Mouse (Mus musculus): ENCODE results near the gene Plcb4.
"Not testable (repeated sequence)": the region's sequence is repeated elsewhere in the genome, so short reads cannot be mapped to it uniquely, and the experiment has no call there.

Gene Plcb4

DNA sequence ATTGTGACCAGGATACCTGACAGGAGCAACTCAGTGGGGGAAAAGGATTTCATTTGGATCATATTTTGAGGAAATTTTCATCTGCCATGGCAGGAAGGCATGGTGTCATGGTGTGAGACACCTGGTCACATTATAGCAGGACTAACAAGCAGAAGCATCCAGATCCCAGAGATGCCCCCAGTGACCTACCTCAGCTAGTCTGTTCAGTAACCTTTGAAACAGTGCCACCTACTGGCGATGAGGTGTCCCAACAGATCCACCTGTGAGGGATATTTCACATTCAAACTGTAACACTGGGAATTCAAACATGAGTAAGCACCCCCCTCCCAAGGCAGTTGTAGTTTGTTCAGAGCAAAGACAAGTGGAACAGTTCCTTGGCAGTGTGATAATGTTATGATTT is 289.0 kb downstream of the Plcb4 start:
- DNase-seq (ENCODE audit: low read depth, low spot score): peak; percentile 24

DNA sequence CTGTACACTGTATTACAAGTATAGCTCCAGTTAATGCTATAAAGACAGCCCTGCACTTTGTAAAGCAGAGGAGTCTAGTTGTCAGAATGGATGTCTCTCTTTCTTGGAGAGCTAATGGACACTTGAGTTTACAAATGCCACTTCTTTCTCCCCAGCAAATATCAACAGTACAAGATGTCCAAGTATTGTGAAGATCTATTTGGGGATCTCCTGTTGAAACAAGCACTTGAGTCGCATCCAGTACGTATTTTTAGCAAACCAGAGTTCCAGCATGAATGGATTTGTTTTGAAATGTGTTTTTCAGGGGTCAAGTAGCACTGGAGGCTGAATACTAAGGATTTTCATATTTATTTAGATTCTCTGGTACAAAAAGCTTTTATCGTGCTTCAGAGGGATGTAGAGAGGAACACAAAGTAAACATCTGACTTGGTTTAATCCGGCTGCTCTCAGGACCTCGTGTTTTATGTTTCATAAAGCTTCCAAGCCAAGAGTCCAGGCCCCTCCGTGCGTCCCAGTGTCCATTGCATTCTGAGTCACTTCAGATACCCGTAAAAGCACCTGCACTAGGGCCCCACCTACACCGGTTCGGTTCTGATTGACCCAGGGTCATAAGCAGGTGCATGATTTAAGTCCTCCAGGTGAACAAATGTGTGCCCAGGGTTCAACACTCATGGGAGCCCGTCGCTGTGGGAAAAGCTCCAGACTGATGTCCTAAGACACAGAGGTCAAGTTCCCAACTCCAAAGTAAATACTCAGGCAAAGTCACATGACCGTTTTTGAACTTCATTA is 296.1 kb downstream of the Plcb4 start:
- no peak for DNase-seq (ENCODE audit: low read depth, low spot score)

DNA sequence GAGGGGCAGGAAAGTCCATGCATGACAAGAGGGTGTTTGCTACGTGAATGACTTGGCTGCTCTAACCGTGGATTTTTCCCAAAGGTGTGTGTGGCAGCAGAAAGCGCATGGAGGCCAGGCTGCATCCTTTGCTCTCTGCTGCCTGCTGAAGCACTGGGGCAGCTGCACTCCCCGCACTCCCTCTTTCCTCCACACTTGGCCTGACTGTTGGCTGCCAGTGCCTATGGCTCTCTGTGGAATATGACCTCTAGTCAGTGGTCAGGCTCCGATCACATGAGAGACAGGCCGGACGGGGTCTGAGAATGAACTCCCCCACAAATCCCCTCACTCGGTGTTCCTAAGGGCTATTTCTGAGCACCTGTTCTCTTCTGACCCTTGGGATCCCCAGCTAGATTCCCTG is 297.0 kb downstream of the Plcb4 start:
- no peak for DNase-seq (ENCODE audit: low read depth, low spot score)

DNA sequence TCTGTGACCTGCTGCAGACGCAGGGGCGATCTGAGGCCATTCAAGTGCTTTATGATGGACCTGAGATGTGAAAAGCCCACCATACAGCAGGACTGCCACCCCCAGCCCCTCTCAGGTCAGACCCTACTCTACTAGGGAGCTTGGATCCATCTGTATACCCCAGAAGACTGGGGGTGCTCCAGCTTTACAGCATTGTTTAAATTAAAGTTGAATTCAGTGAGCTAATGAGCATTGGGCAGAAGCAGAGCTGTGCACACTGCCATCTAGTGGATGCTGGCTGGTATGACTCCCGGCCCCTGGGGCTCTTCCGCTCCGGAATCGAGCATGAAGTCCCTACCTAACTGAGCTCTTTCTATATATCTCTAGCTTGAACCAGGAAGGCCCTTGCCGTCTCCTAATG is 298.9 kb downstream of the Plcb4 start:
- peak; percentile 72 for DNase-seq (ENCODE audit: low read depth, low spot score)

DNA sequence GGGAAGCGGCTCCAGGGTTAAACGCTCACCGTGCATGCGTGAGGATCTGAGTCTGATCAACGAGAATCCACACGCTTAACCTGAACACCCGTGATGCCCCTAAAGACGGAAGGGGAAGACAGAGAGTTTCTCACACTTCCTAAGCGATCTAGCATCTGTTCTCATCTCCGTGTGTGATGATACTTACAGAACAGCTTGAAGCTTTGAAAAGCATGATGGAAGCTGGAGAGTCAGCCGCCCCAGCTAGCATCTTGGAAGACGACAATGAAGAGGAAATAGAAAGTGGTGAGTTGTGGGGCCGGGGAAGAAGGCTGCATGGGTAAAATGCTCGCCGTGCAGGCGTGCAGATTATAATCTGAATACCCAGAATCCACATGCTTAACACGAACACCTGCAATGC is 299.6 kb downstream of the Plcb4 start:
- DNase-seq (ENCODE audit: low read depth, low spot score): no peak

DNA sequence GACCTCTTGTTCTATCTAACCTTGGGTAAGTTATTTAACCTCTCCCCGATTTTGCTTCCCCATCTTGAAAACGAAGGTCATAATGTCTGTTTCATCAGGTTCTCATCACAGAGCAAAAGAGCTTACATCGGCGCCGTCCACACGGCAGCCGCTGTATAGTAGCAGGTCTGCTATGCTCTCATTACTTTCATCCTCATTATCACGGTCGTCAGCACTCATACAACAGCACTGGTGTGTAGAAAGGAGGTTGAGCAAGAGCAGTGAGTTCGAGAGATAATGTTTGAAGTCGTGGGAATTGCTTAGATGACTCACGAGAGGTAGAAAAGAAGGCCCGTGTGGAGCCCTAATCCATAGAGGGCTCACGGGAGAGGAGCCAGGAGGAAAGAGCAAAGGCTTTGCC is 304.3 kb downstream of the Plcb4 start:
- no peak for DNase-seq (ENCODE audit: low read depth, low spot score)

DNA sequence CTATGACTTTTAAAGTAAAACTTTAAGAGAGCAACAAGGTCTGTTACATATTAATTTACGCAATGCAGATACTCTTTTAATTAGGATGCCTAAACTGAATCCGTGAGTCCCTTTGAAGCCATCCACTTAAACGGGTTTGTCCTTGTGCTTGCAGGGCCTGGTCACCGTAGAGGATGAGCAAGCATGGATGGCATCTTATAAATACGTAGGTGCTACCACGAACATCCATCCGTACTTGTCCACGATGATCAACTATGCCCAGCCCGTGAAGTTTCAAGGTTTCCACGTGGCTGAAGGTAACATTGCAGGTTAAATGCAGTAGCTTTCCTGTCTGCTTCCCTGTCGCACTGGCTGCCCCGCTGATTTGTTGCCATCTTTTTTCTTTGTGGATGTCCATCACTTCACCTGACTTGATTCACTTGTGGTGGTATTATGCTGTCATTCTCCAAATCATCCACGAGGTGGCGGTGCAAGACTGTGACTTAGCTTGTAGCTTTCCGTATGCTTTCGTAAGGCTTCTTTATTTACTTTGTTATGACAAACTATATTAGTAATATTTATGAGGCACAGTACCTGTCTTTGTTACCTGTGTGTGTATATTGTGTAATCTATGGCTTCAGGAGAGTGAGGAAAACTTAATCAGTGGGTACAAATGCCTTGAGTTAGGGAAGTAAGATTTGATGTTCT is 308.2 kb downstream of the Plcb4 start:
- peak; percentile 54 for DNase-seq (ENCODE audit: low read depth, low spot score)

DNA sequence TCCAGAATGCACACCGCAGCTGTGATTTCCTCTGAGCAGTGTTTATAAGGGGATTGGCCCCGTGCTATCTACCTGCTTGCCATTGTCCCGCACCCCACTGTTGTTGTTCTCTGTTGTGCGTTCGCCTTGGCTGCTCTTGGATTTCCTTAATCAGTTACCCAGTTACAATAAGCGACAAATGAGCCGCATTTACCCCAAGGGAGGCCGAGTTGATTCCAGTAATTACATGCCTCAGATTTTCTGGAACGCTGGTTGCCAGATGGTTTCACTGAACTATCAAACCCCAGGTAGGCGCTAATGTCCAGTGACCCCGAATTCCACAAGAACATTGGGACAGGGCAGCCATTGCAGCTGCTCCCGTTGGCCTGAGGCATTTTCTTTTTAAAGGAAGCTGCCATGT is 309.3 kb downstream of the Plcb4 start:
- DNase-seq (ENCODE audit: low read depth, low spot score): no peak

DNA sequence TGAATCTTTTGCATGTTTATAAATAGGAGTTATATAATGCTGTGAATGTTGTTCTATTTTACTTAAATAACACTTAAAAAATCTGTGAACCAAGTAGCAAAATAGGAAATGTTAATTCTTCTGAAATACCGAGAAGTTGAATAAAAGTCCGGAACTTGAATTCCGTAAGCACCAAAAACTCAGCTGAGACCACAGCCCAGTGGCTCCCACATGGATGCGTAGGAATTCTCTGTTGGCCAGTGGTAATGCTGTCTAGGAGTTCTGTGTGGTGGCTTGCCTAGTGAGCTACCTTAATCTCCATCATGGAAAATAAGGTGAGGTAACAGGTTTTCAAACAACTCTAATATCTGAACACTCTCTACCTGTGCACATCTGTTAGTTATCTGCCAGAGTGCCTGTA is 312.1 kb downstream of the Plcb4 start:
- DNase-seq (ENCODE audit: low read depth, low spot score): no peak

DNA sequence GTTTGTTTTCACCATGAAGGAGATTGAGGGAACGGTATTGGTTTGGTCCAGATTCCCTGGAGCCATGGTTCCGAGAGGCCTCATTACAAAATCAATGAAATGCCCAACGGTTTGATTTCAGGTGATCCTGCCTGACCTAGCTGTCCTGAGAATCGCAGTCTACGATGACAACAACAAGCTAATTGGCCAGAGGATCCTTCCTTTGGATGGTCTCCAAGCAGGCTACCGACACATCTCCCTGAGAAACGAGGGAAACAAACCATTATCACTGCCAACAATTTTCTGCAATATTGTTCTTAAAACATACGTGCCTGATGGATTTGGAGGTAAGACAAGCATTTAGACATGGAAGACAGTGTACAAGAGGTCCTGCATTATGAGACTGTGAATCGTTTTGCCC is 317.2 kb downstream of the Plcb4 start:
- DNase-seq (ENCODE audit: low read depth, low spot score): no peak

DNA sequence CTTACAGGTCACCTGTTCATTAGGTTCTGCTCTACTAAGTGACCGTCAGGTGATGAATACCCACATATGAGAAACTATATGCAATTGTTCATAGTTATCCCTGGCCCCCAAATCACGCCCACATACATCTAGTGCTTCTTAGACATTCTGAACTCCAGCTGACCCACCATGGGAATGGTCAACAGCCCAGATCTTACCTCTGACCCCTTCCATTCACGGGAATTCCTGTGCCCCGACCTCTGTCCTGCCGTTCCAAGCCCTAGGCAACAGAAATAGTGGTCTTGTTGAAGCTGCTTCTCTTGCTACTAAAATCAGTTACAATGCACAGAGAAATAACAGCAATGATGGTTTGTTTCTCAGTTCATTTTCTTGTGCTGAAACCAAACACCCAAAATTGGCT is 320.0 kb downstream of the Plcb4 start:
- DNase-seq (ENCODE audit: low read depth, low spot score): no peak

DNA sequence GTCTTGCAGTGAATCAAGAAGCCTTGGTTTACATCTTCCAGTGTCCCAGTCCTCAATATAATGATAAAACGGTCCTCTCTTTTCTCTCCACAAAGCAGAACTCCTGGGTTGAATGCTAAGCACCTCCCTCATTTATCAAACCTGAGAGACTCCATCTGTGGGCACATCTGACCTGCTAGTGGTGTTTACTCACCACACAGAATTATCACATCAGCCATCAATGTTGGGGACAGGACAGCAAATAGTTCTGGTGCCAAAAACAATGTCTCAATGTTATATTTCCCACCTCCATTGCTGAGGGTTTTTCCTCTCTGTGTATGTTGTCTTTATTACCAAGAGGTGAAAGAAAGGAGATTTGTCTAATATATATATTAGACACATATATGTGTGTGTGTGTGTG is 321.6 kb downstream of the Plcb4 start:
- DNase-seq (ENCODE audit: low read depth, low spot score): no peak

DNA sequence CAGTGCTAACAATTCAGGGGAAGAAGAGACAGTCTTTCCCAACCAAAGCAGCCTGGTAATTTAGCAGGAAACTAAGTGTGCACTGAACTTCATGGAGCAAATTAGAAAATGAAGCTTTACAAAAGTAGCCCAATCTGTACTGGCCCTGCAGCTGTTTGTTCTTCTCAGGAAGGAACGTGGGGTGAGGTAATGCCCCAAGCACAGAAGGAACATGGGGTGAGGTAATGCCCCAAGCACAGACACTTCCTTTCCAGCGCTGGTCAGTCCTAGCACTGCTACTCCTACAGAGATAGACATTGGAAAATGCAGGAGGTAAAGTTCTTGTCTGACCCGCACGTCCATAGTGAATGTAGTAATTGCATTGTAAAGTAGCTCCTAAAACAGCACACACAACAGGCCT is 325.2 kb downstream of the Plcb4 start:
- no peak for DNase-seq (ENCODE audit: low read depth, low spot score)

DNA sequence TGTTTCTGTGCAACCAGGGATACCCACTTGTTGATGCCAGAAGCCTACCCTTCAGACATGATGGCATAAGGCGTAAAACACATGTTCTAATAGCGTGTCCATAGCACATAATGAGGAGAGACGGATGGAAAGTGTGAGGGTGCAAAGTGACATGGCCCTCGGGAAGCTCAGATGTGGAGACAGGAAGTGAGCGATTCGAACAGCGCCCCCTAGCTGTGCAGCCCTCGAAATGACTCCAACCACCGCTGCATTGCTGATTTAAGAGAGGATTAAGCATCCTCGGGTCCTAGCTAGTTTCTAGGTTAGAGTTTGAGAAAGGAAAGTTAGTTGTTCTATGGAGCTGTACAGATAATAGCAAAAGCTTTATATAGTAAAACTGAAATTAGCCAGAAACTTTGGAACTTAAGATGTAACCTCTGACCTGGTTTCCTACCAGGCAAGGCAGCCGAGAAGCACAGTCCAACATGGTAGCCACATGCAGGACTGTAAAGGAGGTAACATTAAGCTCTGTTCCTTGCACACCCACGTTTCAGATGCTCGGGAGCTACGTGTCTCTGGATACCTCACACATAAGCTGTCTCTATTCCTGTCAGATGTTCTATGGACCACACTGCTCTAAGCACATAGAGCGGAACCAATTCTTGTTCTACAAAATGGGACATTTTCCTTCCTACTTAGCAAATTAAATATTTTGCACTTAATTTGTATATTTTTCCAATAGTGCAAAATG is 326.9 kb downstream of the Plcb4 start:
- DNase-seq (ENCODE audit: low read depth, low spot score): peak; percentile 23

DNA sequence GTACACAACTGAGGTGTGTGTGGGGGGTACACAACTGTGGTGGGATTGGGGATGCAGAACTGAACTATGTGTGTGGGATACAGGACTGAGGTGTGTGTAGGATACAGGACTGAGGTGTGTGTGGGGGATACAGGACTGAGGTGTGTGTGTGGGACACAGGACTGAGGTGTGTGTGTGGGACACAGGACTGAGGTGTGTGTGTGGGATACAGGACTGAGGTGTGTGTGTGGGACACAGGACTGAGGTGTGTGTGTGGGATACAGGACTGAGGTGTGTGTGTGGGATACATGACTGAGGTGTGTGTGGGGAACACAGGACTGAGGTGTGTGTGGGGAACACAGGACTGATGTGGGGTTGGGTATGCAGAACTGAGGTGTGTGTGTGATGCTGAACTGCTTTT is 329.7 kb downstream of the Plcb4 start:
- peak; percentile 17 for DNase-seq (ENCODE audit: low read depth, low spot score)

DNA sequence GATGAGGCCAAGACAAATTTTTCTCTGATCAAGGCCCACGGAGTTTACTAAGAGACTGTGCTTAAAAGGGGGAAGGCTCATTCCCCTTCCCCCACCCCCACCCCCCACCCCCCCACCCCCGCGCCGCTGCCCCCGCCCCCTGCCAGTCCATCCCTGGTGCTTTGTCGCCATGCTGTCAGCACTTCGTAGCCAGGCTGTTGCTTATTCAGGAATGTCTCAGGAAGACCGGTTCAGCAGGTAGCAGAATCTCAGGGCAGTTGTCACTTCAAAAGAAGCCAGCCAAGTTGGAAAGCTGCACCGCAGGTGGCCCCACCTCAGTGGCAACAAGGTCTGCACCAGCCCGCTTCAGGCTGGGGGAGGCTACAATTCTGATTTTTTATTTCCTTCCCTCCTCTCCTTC is 331.9 kb downstream of the Plcb4 start:
- not testable (repeated sequence) for DNase-seq (ENCODE audit: low read depth, low spot score)

DNA sequence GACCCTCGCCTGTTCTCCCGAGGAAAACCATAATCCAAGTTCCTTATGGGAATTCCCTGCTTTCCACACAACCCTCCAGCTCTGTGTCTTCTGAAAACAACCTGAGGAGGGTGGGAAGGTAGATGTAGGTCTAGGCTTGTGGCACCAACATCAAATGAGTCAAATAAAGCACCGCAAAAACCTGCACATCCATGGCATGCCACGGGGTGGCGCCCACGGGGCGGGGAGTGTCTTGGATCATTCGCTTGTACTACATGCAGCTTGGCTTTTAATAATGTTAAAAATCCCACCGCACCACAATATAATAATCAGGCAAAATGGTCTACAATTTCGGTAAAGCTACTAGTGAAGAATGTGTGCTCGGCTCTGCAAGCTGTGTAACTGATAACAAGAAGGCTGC is 334.5 kb downstream of the Plcb4 start:
- DNase-seq (ENCODE audit: low read depth, low spot score): no peak

DNA sequence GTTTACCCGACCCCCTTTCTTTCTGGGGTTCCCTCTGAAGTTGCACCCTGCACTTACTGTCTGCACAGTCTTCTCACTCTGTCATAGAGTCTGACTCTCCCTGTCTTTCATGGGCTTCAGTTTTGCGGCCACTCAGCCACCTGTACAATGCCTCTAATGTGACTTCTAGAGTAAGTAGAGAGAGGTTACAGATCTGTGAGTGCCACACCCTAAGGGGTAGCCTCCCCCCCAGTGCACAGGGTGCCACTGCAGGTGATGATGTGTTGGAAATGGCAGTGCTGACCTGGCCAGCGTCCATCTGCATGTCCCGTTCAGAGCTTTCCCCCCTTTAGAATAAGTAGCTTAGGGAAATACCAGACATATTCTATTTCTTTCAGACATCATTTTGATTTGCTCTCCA is 336.4 kb downstream of the Plcb4 start:
- no peak for DNase-seq (ENCODE audit: low read depth, low spot score)

DNA sequence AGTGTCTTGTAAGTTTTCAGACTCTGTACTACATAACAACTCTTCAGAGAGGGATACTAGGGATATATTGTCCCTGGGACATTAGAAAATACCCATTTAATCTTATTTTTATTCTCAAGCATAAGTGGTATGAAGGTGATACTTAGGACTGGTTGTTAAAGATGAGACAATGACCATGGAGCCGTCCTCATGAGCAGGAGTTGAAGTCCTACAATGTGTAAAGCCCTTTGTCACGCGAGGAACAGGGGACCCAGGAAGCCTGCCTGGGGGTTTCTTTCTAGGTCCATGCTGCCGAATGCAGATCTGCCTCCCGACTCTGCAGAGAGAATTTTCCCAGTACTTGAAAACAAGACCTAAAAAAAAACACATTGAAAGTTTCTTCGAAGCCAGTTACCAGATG is 338.1 kb downstream of the Plcb4 start:
- DNase-seq (ENCODE audit: low read depth, low spot score): no peak

DNA sequence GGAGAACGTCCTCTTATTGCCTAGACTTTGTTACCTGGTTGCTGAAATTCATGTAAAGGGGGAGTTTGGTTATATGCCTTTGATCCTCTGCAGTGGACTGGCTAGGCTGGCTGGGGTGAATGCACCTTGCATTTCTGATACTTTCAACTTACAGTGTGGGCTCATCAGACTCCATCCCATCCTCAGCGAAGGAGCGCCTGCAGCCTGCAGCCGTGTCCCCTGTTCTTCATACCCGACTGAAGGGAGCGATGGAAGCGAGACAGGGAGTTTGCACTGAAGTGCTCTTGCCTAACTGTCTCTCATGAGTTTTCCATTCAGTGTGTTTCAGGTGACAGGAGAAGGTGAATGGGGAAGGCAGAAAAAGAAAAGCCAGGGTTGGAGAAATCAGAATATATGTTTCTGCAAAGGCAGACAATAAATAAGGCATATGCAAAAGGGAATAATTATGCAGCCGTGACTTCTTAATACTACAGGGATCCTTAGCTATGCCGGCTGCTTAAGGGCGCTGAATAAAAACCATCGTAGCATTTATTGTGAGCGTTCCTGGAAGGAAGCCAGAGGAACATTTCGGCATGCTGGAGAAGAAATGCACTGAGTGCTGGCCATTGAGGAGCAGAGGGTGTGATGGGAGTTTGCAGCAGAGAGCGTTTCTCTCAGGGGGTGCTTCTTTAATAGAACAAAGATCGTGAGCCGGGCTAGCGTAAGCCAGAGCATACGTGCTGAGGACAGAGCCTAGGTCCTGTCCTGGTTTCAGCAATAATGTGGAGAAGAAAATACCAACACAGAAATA is 338.7 kb downstream of the Plcb4 start:
- no peak for DNase-seq (ENCODE audit: low read depth, low spot score)

DNA sequence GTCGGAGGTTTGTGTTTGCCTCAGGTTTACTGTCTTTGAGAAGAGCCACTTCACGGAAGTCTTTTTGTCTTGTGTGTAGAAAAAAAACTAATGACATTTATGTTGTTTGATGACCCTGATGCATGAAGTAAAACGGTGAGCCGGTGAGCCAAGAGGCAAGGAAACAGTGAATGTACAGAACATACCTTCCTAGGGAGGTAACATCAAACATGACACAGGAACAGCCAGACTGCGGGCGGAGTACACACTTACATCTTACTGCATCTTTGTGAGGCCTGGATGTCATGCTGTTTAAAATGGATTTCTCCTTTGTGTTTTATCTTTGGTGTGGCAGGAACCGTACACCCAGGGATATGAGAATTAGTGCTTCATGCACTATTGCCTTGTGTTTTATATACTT is 340.1 kb downstream of the Plcb4 start:
- DNase-seq (ENCODE audit: low read depth, low spot score): no peak

DNA sequence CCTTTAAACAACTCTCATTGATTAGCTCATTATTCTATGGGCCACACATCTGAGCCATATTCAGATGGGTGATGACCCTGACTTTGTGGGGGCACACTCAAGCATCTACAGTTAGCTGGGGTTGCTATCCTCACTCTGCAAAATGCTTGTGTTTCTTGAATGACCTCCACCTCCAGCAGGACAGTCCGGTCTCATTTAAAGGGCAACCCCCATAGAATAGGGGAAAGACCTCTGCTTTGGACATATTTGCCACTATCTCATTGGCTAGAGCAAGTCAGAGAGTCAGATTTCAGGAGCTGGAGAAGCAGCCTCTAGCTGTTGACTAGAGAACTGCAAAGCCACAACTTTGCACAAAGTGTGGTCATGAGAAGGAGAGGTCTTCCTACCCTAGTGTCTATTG is 340.6 kb downstream of the Plcb4 start:
- no peak for DNase-seq (ENCODE audit: low read depth, low spot score)
